Mouse (Mus musculus): Measurements from ENCODE around the gene Ptprr. TPM values are rescaled to one million over a fixed set of nuclear protein-coding genes. Genes with fewer than 3 reads are reported as not detected.
A peak's percentile ranks its signal among the peaks of the same experiment; 100 is the strongest.

Gene Ptprr
- total RNA-seq (2015): 1.0 TPM in 1 of 2 replicates, not detected in the other
- 0.08 TPM in 1 of 2 replicates, not detected in the other for total RNA-seq (2017)

DNA sequence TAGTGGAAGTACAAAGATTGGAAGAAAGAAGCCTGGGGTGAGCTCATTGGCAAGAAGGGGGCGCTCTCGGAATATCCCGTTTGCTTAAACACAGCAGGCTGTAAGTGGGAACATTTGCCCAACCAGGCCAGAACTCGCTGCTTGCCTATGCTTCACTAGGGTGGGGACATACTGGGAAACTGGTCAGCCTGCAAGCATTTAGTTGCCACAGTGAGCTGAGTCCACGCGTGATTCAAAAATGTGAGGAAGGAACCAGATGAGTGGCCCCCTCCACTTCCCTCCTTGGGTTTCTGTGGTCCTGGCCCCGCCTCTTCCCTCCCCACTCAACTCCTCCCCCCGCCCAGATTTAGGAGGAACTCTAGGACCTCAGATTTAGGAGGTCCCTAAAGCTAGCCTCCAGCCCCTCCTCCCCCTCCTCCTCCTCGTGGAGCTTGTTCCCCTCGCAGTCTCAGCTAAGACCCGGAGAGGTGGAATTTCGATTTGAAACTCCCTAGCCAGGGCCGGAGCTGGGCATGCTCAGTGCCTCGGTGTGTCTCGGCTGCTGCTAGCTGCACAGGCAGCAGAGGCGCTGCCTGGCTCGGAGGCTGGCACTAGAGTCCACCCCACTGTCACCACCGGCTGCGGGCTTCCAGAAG lies at the start of gene Ptprr:
Gene Ptprr, plus strand, starts transcription at position 369 of the 635 bp plus-strand sequence.
- peak; percentile 69 for ATAC-seq (ENCODE audit: poor library complexity, severe bottlenecking)

DNA sequence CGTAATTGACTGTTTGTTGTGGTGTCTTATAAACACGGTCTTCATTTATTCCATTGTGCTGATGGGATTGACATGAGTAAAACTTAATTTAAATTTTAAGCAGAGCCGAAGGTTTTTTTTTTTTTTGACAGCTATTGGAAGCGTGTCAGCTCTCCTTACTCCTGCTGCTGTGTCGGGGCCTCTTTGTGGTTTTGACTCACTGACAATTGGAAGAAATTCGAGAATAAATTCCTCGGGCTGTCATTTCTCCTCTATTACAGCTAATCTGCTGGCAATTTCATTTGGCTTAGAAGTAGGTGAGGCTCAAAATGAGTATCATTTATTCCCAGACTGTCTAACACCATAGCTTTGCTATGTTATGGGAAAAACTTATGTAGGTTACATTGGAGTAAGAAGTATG lies 41.7 kb upstream of the Ptprr start:
- no peak for ATAC-seq (ENCODE audit: poor library complexity, severe bottlenecking)

- ATAC-seq (ENCODE audit: poor library complexity, severe bottlenecking): no peak
These were observed 39.0 kb upstream of the Ptprr start for GRCm38 (mm10) chr10:115978992-115979391.

DNA sequence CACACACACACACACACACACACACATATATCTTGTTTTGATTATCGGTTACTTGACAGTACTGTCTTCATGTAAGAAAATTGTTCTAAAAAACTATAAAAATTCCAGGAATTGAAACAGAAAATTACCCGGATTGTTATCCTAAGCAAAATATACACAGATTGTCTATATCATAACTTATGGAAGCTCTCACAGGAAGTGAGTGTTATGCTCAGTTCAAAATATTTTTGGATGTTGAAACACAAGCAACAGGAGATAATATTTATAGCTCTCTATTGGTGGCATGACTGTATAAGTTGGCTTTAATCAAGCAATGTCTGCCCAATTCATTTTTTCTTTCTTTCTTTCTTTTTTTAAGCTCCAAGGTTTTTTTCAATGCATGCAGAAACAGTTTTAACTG lies 38.0 kb upstream of the Ptprr start:
- no peak for ATAC-seq (ENCODE audit: poor library complexity, severe bottlenecking)

- no peak for ATAC-seq (ENCODE audit: poor library complexity, severe bottlenecking)
These were observed 33.7 kb upstream of the Ptprr start for GRCm38 (mm10) chr10:115984308-115984707.

GRCm38 (mm10) chr10:116001838-116002237 lies 16.2 kb upstream of the Ptprr start:
- ATAC-seq (ENCODE audit: poor library complexity, severe bottlenecking): no peak

DNA sequence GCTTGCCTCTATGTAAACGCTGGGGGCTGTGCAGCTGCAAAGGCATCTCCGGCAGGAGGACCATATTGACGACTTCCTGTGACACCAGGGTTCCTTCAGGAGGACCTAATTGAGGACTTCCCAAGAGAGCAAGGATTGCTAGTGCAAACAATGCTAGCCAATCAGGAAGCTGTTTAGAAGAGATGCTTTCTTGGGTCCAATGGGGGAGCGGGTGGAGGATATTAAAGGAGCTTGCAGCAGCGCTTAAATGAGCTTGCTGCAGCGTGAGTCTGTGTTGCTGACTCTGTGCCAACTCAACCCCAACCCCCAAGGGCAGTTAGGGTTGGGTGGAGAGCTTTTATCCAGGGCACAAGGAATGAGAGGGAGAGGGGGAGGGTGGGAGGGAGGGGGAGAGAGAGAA lies 11.3 kb upstream of the Ptprr start:
- no peak for ATAC-seq (ENCODE audit: poor library complexity, severe bottlenecking)

- ATAC-seq (ENCODE audit: poor library complexity, severe bottlenecking): peak; percentile 14
These were observed 473 bp downstream of the Ptprr start for GRCm38 (mm10) chr10:116018480-116018891.

DNA sequence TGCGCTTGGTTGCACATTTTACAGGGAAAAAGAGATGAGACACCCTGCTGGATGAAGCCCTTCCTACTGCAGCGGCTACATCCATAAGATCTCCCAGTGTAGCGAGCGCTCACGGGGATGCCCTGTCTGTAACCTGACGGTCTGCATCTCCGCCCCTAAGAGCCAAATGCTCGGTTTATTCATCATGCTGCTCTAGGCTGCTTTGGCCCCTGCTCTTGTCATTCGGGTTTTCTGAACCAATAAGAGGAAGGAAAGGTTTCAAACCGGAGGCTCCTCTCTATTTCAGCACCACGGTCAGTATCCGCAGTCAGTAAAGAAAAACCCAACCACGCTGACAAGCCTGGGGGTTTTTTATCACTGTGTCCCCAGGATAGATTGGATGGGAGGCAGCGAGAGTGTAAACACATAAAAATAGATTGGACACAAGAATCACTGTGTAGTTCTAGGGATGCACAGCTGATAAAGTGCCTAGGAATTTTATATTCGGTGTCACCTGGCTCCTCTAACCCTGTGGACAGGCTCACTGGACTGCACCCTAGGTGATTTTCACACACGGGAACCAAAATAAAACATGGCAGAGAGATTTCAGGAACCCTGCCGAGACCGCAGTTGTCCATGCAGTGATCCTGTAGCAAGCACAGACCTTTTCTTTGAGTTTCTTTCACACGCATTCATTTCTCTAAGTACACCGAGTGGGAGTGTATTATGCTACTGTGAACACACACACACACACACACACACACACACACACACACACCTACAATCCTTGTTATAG lies 1.3 kb downstream of the Ptprr start:
- ATAC-seq (ENCODE audit: poor library complexity, severe bottlenecking): 0 out of 2 replicates have a peak, but pooled peaks have one; percentile 20

DNA sequence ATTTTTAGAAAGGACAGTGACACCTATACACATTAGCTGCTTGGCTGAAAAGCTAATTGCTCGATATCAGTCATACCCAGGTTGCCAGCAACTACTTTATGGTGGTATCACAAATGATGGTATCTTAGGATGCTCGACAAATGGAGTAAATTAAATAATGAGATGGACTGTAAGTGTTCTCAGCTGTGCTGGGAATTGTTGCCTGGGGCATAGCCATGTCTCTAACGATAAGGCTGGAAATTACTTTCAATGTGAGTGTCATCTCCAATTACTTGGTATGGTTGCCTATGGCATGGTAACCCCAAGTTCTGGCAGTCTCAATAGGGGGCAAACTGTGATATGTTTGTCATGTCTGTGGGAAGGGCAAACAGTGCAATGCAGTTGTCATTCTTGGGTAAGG lies 3.1 kb downstream of the Ptprr start:
- ATAC-seq (ENCODE audit: poor library complexity, severe bottlenecking): no peak

- ATAC-seq (ENCODE audit: poor library complexity, severe bottlenecking): no peak
These were observed 20.1 kb downstream of the Ptprr start for GRCm38 (mm10) chr10:116038150-116038549.

GRCm38 (mm10) chr10:116075954-116076353 lies 57.9 kb downstream of the Ptprr start:
- ATAC-seq (ENCODE audit: poor library complexity, severe bottlenecking): no peak

DNA sequence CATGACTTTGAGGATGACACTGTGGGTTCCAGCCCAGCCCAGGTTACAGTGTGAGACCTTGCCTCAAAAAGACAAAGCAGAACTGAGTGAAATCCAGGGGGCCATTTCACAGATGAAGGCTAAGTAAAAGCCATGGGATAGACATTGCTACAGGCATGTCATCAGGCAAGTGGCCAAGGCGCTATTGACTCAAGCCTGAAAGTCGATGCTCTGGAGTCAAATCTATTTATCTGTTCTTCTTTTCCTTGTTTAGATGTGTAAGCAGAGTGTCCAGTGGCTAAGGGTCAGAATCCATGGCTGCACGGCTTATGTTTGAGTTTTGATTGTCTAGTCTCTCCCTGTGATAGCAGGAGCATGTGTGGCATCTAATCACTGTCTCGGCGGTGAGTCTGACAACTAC lies 60.6 kb downstream of the Ptprr start:
- ATAC-seq (ENCODE audit: poor library complexity, severe bottlenecking): no peak

- no peak for ATAC-seq (ENCODE audit: poor library complexity, severe bottlenecking)
These were observed 61.4 kb downstream of the Ptprr start for GRCm38 (mm10) chr10:116079396-116079795.

GRCm38 (mm10) chr10:116080841-116081240 lies 62.8 kb downstream of the Ptprr start:
- ATAC-seq (ENCODE audit: poor library complexity, severe bottlenecking): no peak

DNA sequence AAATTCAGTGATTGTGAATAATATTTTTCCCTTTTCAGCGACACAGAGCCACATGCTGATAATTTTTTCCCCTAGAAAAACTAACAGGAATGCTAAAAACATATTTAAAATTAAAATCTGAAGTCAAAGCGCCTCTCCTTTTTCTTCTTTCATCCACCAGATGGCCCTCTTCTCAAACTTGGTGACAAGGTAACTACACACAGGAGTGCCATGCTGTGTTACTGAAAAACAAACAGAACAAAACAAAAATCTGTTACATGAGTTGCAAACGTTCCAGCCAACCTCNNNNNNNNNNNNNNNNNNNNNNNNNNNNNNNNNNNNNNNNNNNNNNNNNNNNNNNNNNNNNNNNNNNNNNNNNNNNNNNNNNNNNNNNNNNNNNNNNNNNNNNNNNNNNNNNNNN lies 66.0 kb downstream of the Ptprr start:
- ATAC-seq (ENCODE audit: poor library complexity, severe bottlenecking): peak; percentile 63

DNA sequence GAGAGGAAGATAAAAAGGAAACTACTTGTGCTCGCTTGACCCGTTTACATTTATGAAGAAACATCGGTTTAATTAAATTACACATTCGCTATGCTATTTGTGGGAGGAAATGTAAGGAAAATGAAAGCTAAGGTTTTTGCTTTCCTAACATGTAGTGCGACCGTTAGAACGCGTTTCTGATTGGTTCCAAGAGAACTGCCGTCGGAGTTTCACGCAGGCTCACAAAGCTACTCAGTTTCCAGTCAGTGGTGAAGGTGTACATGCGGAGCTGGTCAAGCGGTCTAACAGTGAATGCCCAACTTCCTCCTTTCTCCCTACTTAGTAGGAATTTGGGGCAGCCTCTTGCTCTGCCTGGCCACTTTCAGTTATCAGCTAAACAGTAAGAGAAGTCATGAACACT lies 78.5 kb downstream of the Ptprr start:
- ATAC-seq (ENCODE audit: poor library complexity, severe bottlenecking): no peak

DNA sequence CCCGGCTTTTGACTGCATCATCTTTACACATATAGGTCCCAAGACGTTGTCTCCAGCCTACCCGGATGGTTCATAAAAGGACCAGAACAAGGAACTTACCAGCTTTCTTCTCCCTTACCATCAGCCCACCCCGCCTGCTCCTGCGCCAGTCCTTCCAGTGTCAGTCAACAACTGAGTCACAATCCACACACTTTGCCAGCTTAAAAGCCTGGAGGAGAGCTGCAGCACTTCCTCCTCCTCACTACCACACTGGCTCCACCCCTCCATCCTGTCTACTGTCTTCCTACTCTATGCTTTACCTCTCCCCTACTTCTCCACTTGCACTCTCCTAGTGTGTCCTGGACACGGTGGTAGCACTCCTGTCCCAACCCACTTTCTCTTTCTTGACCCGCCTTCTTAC lies 80.5 kb downstream of the Ptprr start:
- ATAC-seq (ENCODE audit: poor library complexity, severe bottlenecking): 0 out of 2 replicates have a peak, but pooled peaks have one; percentile 20

DNA sequence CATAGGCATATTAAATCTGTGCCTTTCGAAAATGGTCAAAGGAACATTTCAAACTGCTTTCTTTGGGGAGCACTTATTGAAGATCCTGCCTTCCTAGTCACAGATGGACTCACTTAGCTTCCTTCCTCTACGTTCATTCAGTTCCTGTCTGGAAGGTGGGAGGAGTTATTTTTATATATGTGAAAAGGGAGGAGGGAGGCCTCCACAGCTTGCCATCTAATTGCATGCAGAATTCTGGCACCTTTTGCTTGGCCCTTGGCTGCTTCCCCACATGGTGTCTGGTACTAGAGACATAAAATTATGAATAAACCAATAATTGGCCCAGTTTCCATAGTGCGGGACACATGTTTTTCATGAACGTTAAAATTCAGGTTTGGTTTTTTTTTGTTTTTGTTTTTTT lies 90.2 kb downstream of the Ptprr start:
- no peak for ATAC-seq (ENCODE audit: poor library complexity, severe bottlenecking)

DNA sequence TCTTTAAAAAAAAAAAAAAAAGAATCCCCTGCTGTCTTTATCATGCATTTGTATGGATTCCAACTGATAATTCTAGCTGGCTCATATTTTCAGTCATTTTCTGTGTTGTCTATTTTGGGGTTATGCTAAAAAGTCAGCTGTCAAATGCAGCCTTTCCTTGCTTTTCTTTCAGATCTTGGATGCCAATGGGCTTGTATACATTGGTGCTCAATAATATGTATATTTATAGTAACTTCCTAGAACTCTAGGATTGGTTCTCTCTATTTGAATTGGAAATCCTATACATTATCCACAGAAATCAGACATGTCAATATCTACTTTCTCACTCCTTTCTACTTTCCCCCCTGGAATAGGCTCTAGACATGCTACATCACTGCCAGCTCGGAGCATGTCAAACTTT lies 90.7 kb downstream of the Ptprr start:
- no peak for ATAC-seq (ENCODE audit: poor library complexity, severe bottlenecking)

GRCm38 (mm10) chr10:116112868-116113267 lies 94.9 kb downstream of the Ptprr start:
- ATAC-seq (ENCODE audit: poor library complexity, severe bottlenecking): no peak

GRCm38 (mm10) chr10:116113867-116114474 lies 96.0 kb downstream of the Ptprr start, which contains the start of gene 4933416C03Rik:
TSS of gene 4933416C03Rik (minus strand) at chr10:116113917.
- ATAC-seq (ENCODE audit: poor library complexity, severe bottlenecking): no peak
